Mouse (Mus musculus): ENCODE measurements around the gene Nfkbia. TPM values are rescaled to one million over a fixed set of nuclear protein-coding genes. Genes with fewer than 3 reads are reported as not detected.

Nfkbia gene
- polyA plus RNA-seq, 1 experiment from 2014 or later, result 38.5 TPM

DNA sequence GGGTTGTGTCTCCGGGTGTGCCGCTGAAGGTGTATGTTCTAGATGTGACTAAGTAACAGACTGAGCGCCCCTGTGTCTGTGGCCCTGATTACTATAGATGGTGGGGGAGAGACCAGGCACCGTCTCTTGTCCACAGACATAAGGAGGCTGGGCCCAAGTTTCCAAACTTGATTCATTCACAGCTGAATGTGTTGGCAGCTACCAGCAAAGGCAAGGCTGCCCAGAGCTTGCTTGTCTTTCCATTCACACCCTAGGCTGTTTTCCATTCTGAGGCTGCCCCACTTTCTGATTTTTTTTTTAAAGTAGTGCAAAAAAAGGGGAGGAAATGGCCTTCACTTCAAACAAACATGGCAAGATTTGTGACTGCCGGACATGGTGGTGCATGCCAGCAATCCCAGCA, 35.6 kb downstream of the Nfkbia start:
- no peak for DNase-seq
- no peak for ATAC-seq
- H3K4me3 ChIP-seq (ENCODE audit: low read depth, low read length), result no peak overlapping the region

DNA sequence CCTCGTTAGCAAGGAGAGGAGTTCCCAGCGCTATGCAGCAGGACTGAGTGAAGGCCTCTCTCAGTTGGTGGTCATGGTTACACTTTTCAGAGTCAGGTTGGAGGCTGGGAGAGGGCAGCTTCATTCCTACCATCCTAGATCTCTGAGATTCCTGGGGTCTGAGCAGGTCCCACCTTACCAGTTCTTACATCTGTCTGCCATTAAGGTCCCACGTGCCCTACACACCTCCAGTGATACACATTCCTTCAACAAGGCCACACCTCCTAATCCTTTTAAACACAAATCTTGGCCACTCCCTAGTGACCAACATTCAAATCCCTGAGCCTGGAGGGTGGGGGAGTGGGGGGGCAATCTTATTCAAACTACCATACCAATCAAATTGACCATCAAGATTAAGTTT, 36.3 kb downstream of the Nfkbia start:
- H3K27me3 ChIP-seq (ENCODE audit: insufficient read depth, low read length), result peaks cover 4% of the 10 kb centered on the region; the same call in 1 of the 2 replicates
- no peak overlapping the region for H3K27ac ChIP-seq (ENCODE audit: low read depth)
- TF ChIP-seq EP300 (IDR thresholded peaks at IDR 0.05; ENCODE audit: low read depth), result no peak
- no peak for TF ChIP-seq CTCF (IDR thresholded peaks at IDR 0.05; ENCODE audit: low read depth)
- no peak overlapping the region for H3K4me2 ChIP-seq (ENCODE audit: low read depth, low read length)
- ATAC-seq (no peak), DNase-seq (no peak)
- H3K4me3 ChIP-seq (ENCODE audit: low read depth, low read length), result no peak overlapping the region
- WGBS (ENCODE audit: insufficient replicate concordance), result 75% methylated on average over 3 of the region's 3 CpGs
- H3K9ac ChIP-seq (replicated peaks), result no peak overlapping the region
- peaks cover 23% of the 10 kb centered on the region for H3K4me1 ChIP-seq (ENCODE audit: insufficient read depth)
- no peaks in the 10 kb centered on the region for H3K9me3 ChIP-seq (ENCODE audit: low read length)
- no peaks in the 10 kb centered on the region for H3K36me3 ChIP-seq (replicated peaks; ENCODE audit: insufficient read depth, low read length)

More for the DNA sequence above, 35.6 kb downstream of the Nfkbia start:
- 81% methylated on average over 5 of the region's 5 CpGs for WGBS (ENCODE audit: insufficient replicate concordance)
- no peak overlapping the region for H3K4me2 ChIP-seq (ENCODE audit: low read depth, low read length)
- TF ChIP-seq CTCF (IDR thresholded peaks at IDR 0.05; ENCODE audit: low read depth), result no peak
- TF ChIP-seq EP300 (IDR thresholded peaks at IDR 0.05; ENCODE audit: low read depth), result no peak
- peaks cover 23% of the 10 kb centered on the region for H3K4me1 ChIP-seq (ENCODE audit: insufficient read depth)
- no peaks in the 10 kb centered on the region for H3K9me3 ChIP-seq (ENCODE audit: low read length)
- H3K9ac ChIP-seq (replicated peaks), result no peak overlapping the region
- no peaks in the 10 kb centered on the region for H3K36me3 ChIP-seq (replicated peaks; ENCODE audit: insufficient read depth, low read length)
- peaks cover 4% of the 10 kb centered on the region; the same call in 1 of the 2 replicates for H3K27me3 ChIP-seq (ENCODE audit: insufficient read depth, low read length)
- H3K27ac ChIP-seq (ENCODE audit: low read depth), result 0 out of 2 replicates have a peak overlapping the region, but pooled peaks have one; percentile 26

DNA sequence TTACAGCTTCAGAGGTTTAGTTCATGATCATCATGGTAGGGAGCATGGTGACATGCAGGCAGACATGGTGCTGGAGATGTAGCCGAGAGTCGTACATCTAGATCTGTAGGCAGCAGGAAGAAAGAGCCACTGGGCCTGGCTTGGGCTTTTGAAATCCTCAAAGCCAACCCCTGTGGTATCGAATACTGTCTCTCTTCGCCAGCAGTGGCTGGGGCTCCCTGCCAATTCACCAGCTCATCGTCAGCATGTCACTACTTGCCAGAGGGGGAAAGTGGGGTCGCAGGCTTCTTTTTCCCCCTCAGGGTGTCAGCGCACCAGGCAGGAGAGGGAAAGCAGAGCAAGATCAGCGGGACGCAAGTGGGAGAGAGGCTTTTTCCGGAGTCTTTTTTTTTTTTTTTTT, 37.2 kb downstream of the Nfkbia start:
- Histone ChIP-seq H3K9ac (replicated peaks) (no peak overlapping the region), H3K27ac (ENCODE audit: low read depth) (no peak overlapping the region), H3K4me1 (ENCODE audit: insufficient read depth) (peaks cover 23% of the 10 kb centered on the region), H3K9me3 (ENCODE audit: low read length) (no peaks in the 10 kb centered on the region), H3K4me3 (ENCODE audit: low read depth, low read length) (no peak overlapping the region), H3K27me3 (ENCODE audit: insufficient read depth, low read length) (peaks cover 4% of the 10 kb centered on the region; the same call in 1 of the 2 replicates), H3K36me3 (replicated peaks; ENCODE audit: insufficient read depth, low read length) (no peaks in the 10 kb centered on the region), H3K4me2 (ENCODE audit: low read depth, low read length) (no peak overlapping the region)
- ATAC-seq (no peak), DNase-seq (no peak)
- TF ChIP-seq EP300 (IDR thresholded peaks at IDR 0.05; ENCODE audit: low read depth) (no peak), CTCF (IDR thresholded peaks at IDR 0.05; ENCODE audit: low read depth) (no peak)
- WGBS (ENCODE audit: insufficient replicate concordance), result 83% methylated on average over 9 of the region's 10 CpGs

DNA sequence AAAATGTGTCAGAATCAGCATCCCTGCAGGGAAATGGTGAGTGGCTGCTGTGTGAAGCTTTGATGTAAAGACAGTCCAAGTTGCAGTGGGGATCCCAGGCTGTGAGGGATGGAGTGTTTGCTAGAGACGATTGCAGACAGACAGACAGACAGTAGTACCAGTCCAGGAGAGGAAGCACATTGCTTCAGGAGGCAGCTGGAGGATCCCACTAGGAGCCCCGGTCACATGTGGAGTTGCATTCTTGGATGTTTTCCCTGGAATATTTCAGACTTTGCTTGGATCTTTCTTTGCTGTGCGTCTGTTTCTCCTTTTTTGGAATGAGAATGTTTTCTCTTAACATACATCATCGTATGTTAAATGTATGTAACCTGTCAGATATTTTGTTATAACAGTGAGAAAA, 38.5 kb downstream of the Nfkbia start:
- WGBS (ENCODE audit: insufficient replicate concordance), result 73% methylated on average over 4 of the region's 4 CpGs
- peaks cover 16% of the 10 kb centered on the region for H3K4me1 ChIP-seq (ENCODE audit: insufficient read depth)
- H3K9me3 ChIP-seq (ENCODE audit: low read length), result no peaks in the 10 kb centered on the region
- H3K4me2 ChIP-seq (ENCODE audit: low read depth, low read length), result no peak overlapping the region
- H3K9ac ChIP-seq (replicated peaks), result no peak overlapping the region
- H3K27ac ChIP-seq (ENCODE audit: low read depth), result no peak overlapping the region
- TF ChIP-seq EP300 (IDR thresholded peaks at IDR 0.05; ENCODE audit: low read depth), result no peak
- TF ChIP-seq CTCF (IDR thresholded peaks at IDR 0.05; ENCODE audit: low read depth), result no peak
- no peaks in the 10 kb centered on the region for H3K36me3 ChIP-seq (replicated peaks; ENCODE audit: insufficient read depth, low read length)
- no peak overlapping the region for H3K4me3 ChIP-seq (ENCODE audit: low read depth, low read length)
- ATAC-seq (no peak), DNase-seq (no peak)
- peaks cover 4% of the 10 kb centered on the region; the same call in 1 of the 2 replicates for H3K27me3 ChIP-seq (ENCODE audit: insufficient read depth, low read length)

DNA sequence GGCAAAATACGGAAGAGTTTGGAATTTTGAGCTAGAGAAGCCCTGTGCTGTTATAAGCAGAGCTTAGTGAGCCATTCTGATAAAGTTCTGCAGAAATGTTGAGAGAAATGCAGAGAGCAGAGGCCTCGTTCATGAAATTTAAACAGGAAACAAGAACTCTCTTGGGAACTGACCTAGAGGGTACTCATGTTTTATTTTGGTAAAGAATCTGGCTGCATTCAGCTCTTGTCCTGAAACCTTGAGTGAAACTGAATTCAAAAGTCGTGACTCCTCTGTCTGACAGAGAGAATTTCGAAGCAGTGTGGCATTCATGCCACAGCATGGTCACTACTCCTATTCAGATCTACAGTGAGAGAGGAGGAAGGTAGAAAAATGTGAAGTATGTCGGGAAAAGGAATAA, 39.6 kb downstream of the Nfkbia start:
- H3K4me3 ChIP-seq (ENCODE audit: low read depth, low read length), result no peak overlapping the region
- no peak overlapping the region for H3K4me2 ChIP-seq (ENCODE audit: low read depth, low read length)
- 52% methylated on average over 5 of the region's 5 CpGs for WGBS (ENCODE audit: insufficient replicate concordance)
- no peak overlapping the region for H3K9ac ChIP-seq (replicated peaks)
- H3K27me3 ChIP-seq (ENCODE audit: insufficient read depth, low read length), result no peaks in the 10 kb centered on the region
- H3K9me3 ChIP-seq (ENCODE audit: low read length), result no peaks in the 10 kb centered on the region
- TF ChIP-seq CTCF (IDR thresholded peaks at IDR 0.05; ENCODE audit: low read depth) (no peak), EP300 (IDR thresholded peaks at IDR 0.05; ENCODE audit: low read depth) (no peak)
- peaks cover 10% of the 10 kb centered on the region; the same call in 1 of the 2 replicates for H3K4me1 ChIP-seq (ENCODE audit: insufficient read depth)
- H3K36me3 ChIP-seq (replicated peaks; ENCODE audit: insufficient read depth, low read length), result no peaks in the 10 kb centered on the region
- no peak for DNase-seq
- H3K27ac ChIP-seq (ENCODE audit: low read depth), result peak overlapping the region; percentile 57
- no peak for ATAC-seq

DNA sequence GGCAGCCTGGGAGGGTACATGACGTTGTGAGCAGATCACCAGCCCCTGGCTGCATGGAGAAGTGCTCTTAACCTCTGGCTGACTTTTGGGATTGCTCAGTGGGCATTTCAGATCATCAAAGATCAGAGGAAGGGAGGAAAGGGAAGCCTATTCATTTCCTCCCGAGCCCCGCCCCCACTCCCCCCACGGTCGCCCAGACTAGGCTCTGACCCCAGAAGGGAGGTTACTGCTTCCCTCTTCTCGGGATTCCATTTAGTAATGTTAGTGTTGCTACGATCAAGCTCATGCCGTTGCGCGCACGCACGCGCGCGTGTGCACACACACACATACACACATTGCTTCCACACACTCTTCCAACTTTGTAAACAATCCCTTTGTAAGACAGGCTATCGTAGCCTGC, 42.0 kb downstream of the Nfkbia start:
- no peaks in the 10 kb centered on the region for H3K36me3 ChIP-seq (replicated peaks; ENCODE audit: insufficient read depth, low read length)
- H3K4me3 ChIP-seq (ENCODE audit: low read depth, low read length), result no peak overlapping the region
- ATAC-seq (peak; percentile 32), DNase-seq (peak; percentile 43)
- no peak for TF ChIP-seq EP300 (IDR thresholded peaks at IDR 0.05; ENCODE audit: low read depth)
- 41% methylated on average over 16 of the region's 16 CpGs for WGBS (ENCODE audit: insufficient replicate concordance)
- H3K9ac ChIP-seq (replicated peaks), result no peak overlapping the region
- no peaks in the 10 kb centered on the region for H3K9me3 ChIP-seq (ENCODE audit: low read length)
- peak overlapping the region; percentile 13; the same call in 1 of the 2 replicates for H3K4me2 ChIP-seq (ENCODE audit: low read depth, low read length)
- H3K27ac ChIP-seq (ENCODE audit: low read depth), result no peak overlapping the region
- H3K27me3 ChIP-seq (ENCODE audit: insufficient read depth, low read length), result no peaks in the 10 kb centered on the region
- peaks cover 21% of the 10 kb centered on the region for H3K4me1 ChIP-seq (ENCODE audit: insufficient read depth)

DNA sequence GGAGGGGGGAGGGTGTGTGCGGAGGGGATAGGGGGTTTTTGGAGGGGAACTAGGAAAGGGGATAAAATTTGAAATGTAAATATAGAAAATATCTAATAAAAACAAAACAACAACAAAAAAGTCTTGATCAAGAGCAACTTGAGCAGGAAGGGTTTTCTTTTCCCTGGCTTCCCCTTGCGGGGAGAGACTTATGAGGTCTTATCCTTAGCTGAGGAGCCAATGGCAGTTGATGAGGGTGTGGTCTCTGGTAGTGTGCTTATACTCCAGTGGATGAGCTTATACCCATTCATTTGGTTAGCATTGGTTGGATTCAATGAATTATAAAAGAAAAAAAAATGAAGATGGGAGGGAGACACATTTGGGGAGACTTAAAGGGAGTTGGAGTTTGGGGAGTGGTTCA, 43.4 kb downstream of the Nfkbia start:
- H3K4me2 ChIP-seq (ENCODE audit: low read depth, low read length), result no peak overlapping the region
- H3K36me3 ChIP-seq (replicated peaks; ENCODE audit: insufficient read depth, low read length), result no peaks in the 10 kb centered on the region
- H3K9ac ChIP-seq (replicated peaks), result no peak overlapping the region
- 83% methylated on average over 2 of the region's 2 CpGs for WGBS (ENCODE audit: insufficient replicate concordance)
- ATAC-seq (no peak), DNase-seq (no peak)
- H3K27ac ChIP-seq (ENCODE audit: low read depth), result no peak overlapping the region
- H3K4me3 ChIP-seq (ENCODE audit: low read depth, low read length), result no peak overlapping the region
- H3K9me3 ChIP-seq (ENCODE audit: low read length), result no peaks in the 10 kb centered on the region
- no peaks in the 10 kb centered on the region for H3K27me3 ChIP-seq (ENCODE audit: insufficient read depth, low read length)
- H3K4me1 ChIP-seq (ENCODE audit: insufficient read depth), result peaks cover 21% of the 10 kb centered on the region
- TF ChIP-seq CTCF (IDR thresholded peaks at IDR 0.05; ENCODE audit: low read depth), result no peak
- no peak for TF ChIP-seq EP300 (IDR thresholded peaks at IDR 0.05; ENCODE audit: low read depth)

Measured in liver, postnatal 0 days (tissue).